ENCODE assay signal across 7 mouse cellular contexts in the genomic region with DNA sequence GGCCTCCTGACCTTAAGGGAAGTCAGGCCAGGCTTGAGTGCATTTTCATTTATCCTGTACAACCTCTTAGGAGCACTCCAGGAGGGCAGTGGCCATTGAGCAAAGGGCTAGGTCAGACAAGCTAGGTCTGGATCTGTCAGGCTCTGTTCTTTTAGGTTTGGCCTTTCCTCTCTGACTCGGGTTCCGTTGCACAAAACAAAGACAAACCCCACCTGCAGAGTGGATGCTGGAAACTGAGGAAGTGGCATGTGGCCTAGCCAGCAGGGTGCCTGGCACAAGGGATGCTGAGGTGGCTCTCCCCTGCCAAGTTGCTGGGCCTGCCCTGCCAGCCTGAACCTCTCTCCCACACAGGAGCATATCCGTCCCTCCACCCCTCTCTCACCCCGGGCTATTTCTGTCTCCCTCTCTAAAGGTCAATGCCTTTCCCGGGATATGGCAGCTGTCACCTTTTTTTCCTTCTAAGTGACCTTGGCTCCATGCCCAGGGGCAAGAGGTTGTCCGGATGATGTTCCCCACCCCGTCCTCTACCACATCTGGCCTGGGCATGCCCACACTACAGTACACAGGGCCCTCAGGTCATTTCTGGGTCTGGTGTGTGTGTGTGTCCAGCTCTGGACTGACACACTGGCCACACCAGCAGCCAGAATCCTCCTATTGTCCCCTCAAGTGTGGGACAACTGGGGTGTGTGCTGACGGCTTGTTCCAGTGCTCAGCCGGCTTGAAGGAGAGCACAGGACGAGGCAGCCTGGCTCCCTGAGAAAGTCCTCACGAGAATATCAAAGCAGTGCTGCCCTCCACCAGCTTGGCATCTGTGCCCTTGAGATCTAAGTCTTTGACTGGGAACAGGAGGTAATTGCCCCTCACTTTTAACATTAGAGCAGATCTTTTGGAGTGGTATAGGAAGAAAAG.
A peak's percentile ranks its signal among the peaks of the same experiment; 100 is the strongest.
DNase-seq lines count a peak whose midpoint lies in the region; ATAC-seq and TF ChIP-seq lines count a peak whose summit lies in the region.

No protein-coding gene starts in this region.

- H3K36me3 ChIP-seq in intestine, embryonic 16.5 days (ENCODE audit: control insufficient read depth, insufficient read depth, low read length), result no peaks in the 10 kb centered on the region

- no peak overlapping the region for H3K4me3 ChIP-seq in cerebellum, adult 2 months (replicated peaks; ENCODE audit: insufficient read depth, low read depth, low read length)
- H3K4me3 ChIP-seq in intestine, embryonic 16.5 days (ENCODE audit: low read length), result no peak overlapping the region

- peak; percentile 80 to 86 for DNase-seq in adrenal gland, adult 18-20 months (ENCODE audit: low spot score in 2 of 2)
- DNase-seq in cerebellum, adult 2 months, result peak; percentile 98
- peak; percentile 82 for DNase-seq in gastrocnemius, postnatal 25 days
- DNase-seq in lung, postnatal 14 days, result peak; percentile 61
- no peak for DNase-seq in layer of hippocampus, adult 9-10 months (ENCODE audit: low spot score)

- peak; percentile 20; the same call in 1 of the 2 replicates for TF ChIP-seq POLR2A in cerebellum, adult 2 months (IDR thresholded peaks at IDR 0.05; ENCODE audit: borderline replicate concordance, insufficient read depth, low read length)

- 3% methylated on average over 11 of the region's 11 CpGs for WGBS in cerebellum, adult 2 months
- 56% methylated on average over 11 of the region's 11 CpGs for WGBS in intestine, embryonic 16.5 days

- H3K9ac ChIP-seq in intestine, embryonic 16.5 days (ENCODE audit: low read depth, low read length), result no peak overlapping the region

- no peaks in the 10 kb centered on the region for H3K9me3 ChIP-seq in intestine, embryonic 16.5 days (ENCODE audit: control insufficient read depth, low read length)

- H3K27me3 ChIP-seq in cerebellum, adult 2 months (ENCODE audit: control insufficient read depth, insufficient read depth, low read length), result no peaks in the 10 kb centered on the region
- no peaks in the 10 kb centered on the region for H3K27me3 ChIP-seq in intestine, embryonic 16.5 days (replicated peaks; ENCODE audit: control insufficient read depth, insufficient read depth, low read length)

- no peak for TF ChIP-seq CTCF in cerebellum, adult 2 months (IDR thresholded peaks at IDR 0.05; ENCODE audit: borderline replicate concordance, insufficient read depth, low read depth, low read length)

- no peak overlapping the region for H3K4me2 ChIP-seq in intestine, embryonic 16.5 days (ENCODE audit: low read depth, low read length)

- no peak for ATAC-seq in intestine, embryonic 16.5 days
- no peak for ATAC-seq in megakaryocyte progenitor cell, adult 5-6 weeks (replicated peaks; ENCODE audit: poor library complexity)

- H3K4me1 ChIP-seq in cerebellum, adult 2 months (ENCODE audit: control insufficient read depth, insufficient read depth, low read length), result peaks cover 37% of the 10 kb centered on the region
- peaks cover 13% of the 10 kb centered on the region for H3K4me1 ChIP-seq in intestine, embryonic 16.5 days (ENCODE audit: control insufficient read depth, insufficient read depth, low read length)

- peak overlapping the region; percentile 89 for H3K27ac ChIP-seq in cerebellum, adult 2 months (ENCODE audit: insufficient read depth, low read length)
- H3K27ac ChIP-seq in intestine, embryonic 16.5 days (ENCODE audit: low read length), result peak overlapping the region; percentile 4; the same call in 1 of the 2 replicates
